Mouse (Mus musculus) cerebral cortex, adult 2 months (tissue): ENCODE measurements around the gene Tcf3.

Experiments
- WGBS: fragments of 180-500 bp; shearing (Covaris S2); methylation state at CpG from one replicate; pipeline ENCODE4 v1.1.7; 2018; 5-methylcytosine and 5-hydroxymethylcytosine counted together

Gene Tcf3

DNA sequence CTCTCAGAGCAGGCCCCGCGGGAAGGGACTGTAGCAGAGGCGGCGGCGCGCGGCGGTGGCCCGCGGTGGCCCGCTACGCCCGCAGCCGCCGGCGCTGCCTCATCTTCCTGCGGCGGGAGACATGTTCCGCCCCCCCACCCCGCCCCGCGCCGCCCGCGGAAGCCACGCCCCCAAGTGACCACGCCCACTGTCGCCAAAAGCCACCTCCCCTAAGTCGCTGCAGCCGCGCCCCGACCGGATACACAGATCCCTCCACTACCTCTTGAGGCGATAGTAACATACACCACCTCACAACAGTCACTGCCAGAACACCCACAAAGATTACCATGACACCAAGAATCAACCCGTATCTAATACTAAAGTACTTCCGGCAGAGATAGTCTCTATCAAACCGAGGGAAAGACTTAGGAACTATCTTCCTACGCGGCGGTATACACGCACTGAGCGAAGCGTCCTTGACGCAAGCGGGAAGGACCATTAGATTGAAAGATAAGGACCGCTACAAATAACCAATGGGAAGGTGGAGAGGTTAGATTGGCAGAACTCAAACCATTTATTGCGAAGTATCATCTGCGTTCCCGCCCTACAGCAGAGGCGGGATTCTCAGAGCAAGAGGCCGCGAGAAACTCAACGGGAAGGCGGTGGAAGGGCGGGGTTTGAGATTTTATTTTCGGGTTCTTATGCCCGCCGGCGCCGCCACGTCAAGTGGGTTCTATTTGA is at the start of gene Tcf3:
Gene Tcf3 (minus strand): TSS at position 135 of the 720 bp plus-strand sequence.
- under 1% methylated on average over 61 of the region's 61 CpGs for WGBS

DNA sequence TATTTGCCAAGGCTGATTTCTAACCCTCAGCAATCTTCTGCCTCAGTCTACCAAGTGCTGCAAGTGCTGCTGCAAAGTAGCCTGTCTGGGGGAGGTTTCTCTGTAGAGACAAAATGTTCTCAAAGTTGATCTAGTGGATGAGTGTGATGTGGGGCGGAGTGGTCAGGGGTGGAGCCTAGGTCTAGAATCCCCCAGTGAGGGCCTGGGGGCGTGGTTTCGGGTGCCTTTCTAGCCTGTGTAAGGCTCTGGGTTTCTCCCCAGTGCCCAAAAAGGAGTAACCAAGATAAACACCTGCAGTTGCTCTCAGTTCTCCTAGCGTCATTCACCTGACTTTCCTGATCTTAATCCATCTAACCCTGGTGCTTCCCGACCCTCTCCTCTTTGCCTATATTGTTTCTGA is 47.6 kb upstream of the Tcf3 start:
- WGBS, result 41% methylated on average over 5 of the region's 5 CpGs

- 82% methylated on average over 5 of the region's 5 CpGs for WGBS
Measured at GRCm38 (mm10) chr10:80478531-80478930, 45.1 kb upstream of the Tcf3 start.

GRCm38 (mm10) chr10:80475290-80475959 is 42.0 kb upstream of the Tcf3 start:
- 2% methylated on average over 58 of the region's 58 CpGs for WGBS

- WGBS, result 83% methylated on average over 5 of the region's 5 CpGs
Measured at GRCm38 (mm10) chr10:80465066-80465465, 31.6 kb upstream of the Tcf3 start.

- WGBS, result 28% methylated on average over 19 of the region's 19 CpGs
Measured at GRCm38 (mm10) chr10:80464381-80465035, 31.1 kb upstream of the Tcf3 start.

DNA sequence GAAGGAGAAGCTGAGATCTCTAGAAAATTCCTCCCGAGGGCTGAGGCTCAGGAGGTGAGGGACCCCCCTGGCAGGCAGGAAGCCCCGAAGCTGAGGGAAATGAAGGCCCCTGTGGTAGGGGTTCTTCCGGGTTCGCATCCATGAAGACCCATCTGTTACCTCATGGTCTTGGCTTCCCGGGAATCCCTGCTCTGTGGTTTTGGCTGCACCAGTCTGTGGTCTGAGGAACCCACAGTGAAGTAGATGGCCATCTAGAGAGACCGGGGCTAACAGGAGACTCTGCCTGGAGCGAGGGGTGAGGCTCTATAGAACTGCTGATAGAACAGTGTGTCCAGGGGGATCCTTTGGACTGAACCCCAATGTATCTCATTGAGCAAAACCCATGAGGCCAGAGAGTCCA is 27.9 kb upstream of the Tcf3 start:
- 74% methylated on average over 7 of the region's 7 CpGs for WGBS

DNA sequence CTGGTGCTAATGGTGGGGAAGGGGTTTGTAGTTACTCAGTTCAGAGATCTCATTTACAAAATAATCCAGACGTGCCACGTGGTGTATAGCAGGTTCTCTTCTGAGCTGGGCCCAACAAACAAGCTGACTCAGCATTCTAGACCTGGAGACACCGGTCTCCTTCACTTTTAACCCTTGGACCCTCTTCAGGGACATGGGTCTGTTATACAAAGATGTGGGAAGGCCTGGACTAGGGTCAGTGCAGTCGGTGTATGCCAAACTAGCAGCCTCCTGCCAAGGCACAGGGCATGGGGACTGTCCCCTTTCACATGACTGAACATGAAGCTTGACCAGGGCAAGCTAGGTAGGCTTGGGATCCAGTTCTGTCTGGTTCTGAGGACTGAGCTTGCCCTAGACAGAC is 26.9 kb upstream of the Tcf3 start:
- 74% methylated on average over 4 of the region's 4 CpGs for WGBS

DNA sequence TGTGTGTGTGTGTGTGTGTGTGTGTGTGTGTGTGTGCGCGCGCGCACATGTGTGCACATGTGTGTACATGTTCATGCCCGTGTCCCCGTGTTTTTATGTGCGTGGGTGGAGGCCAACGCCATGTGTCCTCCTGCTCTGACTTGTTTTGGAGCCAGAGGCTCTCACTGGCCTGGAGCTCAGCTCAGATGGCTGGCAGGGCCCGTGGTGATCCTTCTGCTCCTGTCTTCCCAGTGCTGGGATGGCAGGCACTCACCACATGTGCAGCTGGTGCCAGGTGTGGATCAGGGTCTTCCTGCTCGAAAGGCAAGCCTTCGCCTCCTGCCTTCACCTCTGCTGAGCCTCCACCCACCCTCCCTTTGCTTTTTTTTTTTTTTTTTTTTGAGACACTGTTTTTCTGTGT is 26.2 kb upstream of the Tcf3 start:
- 92% methylated on average over 11 of the region's 11 CpGs for WGBS

DNA sequence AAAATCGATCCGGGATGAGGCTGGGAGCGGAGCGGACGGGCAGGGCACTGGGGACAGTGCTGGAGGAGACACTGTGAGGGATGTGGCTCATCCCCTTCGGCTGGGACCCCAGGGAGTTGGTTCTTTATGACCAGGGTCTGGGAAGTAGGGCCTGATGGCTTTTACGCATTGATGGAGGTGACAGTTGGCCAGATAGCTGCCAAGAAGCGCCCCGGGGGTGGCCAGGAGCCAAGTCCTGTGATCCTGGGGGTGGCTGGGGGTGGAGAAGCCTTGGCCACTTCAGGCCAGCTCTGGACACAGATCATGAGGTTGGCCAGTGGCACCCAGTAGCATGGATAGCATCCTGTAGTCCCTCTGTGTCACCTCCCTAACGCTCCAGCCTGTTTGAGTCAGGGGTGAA is 25.8 kb upstream of the Tcf3 start:
- 82% methylated on average over 10 of the region's 10 CpGs for WGBS

GRCm38 (mm10) chr10:80455697-80456096 is 22.2 kb upstream of the Tcf3 start:
- 85% methylated on average over 5 of the region's 5 CpGs for WGBS

- 84% methylated on average over 5 of the region's 5 CpGs for WGBS
Measured at GRCm38 (mm10) chr10:80454781-80455180, 21.3 kb upstream of the Tcf3 start.

DNA sequence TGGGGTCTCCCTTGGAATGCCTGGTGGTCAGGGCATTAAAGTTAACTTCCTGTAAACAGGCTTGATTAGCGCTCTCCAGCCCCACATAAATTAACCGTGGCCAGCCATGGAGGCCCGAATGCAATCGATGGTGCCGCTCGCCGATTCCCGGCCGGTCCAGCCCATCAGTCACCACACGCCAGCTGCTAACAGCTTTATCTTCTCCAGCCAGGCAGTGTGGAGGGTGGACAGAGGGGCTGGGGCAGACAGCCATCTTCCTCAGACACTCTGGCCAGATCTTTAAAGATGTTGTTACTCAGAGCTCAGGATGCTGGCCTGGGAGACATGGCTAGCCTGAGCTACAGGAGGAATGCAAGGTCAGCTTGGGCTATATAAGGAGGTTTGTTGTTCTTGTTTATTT is 20.2 kb upstream of the Tcf3 start:
- WGBS, result 92% methylated on average over 10 of the region's 10 CpGs

- 21% methylated on average over 6 of the region's 6 CpGs for WGBS
Measured at GRCm38 (mm10) chr10:80450599-80450998, 17.2 kb upstream of the Tcf3 start.

DNA sequence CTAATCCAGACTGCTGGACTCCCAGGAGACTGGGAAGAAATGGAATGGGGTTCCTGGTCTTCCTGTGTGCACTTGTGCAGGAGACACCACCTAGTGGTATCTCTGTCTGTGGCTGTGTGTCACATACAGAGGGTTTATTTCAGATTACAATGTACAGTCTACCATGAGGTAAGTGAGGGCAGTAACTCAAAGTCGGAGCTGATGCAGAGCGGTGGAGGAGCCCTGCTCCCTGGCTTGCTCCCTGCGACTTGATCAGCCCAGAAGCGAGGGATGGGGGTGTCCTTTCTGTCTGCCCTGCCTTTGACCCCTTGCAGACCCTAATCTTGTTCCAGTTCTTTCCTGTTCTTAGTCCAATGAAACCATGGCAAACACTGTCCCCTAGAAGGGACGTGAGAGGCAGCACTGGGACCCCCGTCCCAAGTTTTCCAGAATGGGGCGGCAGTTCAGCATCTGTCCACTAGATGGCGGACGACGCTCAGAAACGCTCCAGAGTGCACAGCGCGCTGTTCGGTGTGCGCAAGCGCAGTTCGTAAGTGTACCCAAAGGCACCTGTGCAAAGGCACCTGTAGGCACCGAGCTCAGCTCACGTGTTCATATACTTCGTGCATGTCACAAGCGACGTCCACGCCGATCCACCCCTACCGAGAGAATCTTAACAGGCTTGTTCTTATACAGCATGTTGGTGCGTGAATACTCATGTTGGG is 12.6 kb upstream of the Tcf3 start:
- 8% methylated on average over 26 of the region's 26 CpGs for WGBS

DNA sequence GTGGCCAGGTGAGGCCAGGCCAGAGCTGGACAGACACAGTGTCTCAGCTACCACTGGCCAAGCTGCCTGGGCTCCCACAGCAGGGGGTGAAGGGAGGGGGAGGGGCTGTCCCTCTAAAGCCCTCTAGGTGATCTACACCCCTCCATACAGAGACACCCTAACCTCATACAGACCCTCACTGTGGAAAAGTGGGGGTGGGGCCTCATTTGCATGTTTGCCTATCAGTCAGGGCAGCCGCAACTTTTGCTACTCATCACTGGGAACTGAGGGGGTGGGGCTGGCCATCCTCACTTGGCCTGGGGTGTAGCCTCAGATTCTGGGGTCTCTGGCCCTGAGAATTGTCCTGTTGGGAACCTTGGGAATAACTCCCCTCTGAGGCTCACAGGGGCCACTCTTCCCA is 11.6 kb upstream of the Tcf3 start:
- 67% methylated on average over 1 of the region's 1 CpGs for WGBS

DNA sequence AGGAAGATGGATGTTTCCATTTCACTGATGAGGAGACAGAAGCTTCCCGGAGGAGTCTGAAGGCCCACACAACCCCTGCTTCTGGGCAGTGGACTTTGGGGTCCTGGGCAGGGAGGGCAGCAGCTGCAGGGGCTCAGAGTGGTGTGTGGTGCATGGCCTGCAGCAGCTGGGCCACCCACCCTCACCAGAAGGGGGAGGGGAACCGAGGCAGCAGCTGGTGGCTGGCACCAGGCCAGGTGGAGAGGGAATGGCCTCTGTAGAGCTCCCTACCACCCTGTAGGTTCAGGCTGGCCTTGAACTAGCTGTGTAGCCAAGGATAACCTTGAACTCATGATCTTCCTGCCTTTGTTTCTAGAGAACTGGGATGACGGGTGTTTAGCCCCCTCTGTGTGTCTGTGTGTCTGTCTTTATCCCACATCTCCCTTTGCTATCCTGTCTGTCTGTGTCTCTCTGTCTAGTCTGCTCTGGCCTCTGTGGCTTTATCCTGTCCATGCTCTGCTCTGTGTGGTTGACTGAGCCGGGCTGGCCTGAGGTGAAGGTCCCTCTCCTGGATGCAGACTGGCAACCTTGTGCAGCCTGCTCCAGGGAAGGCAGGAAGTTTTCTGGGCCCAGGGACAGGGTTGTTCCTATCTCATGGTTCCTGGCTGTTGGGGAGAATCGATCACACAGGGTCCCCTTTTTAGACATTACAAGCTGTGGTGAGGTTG is 11.0 kb upstream of the Tcf3 start:
- WGBS, result 40% methylated on average over 5 of the region's 5 CpGs

DNA sequence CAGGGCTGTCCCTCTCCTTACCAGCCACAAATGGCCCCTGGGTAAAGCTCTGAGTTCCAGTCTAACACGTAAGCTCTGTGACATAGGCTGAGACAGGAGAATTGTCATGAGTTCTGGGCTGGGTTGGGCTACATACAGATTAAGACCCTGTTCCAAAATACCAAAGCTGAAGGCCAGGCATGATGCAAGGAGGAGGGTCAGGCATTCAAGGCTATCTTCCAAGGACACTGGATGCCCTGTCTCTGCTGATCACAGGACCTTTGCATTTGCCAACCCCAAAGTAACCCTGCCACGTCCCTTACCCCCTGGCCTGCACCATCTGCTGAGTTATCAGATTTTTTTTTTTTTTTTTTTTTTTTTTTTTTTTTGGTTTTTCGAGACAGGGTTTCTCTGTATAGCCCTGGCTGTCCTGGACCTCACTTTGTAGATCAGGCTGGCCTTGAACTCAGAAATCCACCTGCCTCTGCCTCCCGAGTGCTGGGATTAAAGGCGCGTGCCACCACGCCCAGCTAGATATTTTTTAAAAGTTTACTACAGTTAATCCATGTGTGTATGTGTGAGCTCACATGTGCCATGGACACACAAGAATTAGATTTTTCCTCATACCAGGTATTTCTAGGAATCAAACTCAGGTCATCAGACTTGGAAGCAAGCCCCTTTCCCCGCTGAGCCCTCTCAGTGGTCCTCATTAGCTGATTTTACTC is 10.3 kb upstream of the Tcf3 start:
- 88% methylated on average over 8 of the region's 8 CpGs for WGBS

- WGBS, result 69% methylated on average over 2 of the region's 2 CpGs
Measured at GRCm38 (mm10) chr10:80442989-80443388, 9.5 kb upstream of the Tcf3 start.

DNA sequence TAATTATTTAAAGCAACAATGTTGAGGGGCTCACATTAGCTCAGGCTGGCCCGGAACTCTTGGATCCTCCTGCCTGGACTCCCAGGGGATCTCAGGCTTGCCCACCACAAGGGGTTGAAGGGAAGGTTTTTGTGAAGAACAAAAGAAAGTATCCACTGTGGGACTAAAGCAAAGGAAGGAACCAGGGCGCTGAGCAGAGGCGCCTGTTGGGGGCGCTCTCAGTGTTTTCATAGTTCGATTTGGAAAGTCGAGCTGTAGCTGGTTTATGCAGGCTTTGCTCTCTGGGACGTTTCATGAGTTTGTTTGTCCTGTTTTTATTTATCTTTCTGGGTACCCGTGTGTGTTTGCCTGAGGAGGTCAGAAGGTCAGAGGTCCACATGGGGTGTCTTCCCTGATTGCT is 8.2 kb upstream of the Tcf3 start:
- 71% methylated on average over 8 of the region's 8 CpGs for WGBS

GRCm38 (mm10) chr10:80437973-80438372 is 4.5 kb upstream of the Tcf3 start:
- 86% methylated on average over 4 of the region's 4 CpGs for WGBS
